Mouse (Mus musculus) neural tube, embryonic 15.5 days (tissue): Measurements from ENCODE around the gene C1ql1. TPM values are rescaled to one million over a fixed set of nuclear protein-coding genes. Genes with fewer than 3 reads are reported as not detected.

Experiments
- ATAC-seq: fragments of 200-750 bp; cut with Nextera tagmentation; 2 replicates; pipeline ENCODE4 v1.8.0; 2017; ENCODE audit warnings: mild to moderate bottlenecking, moderate TSS enrichment, moderate library complexity; ENCODE audit not compliant: low FRiP score
- H3K27ac ChIP-seq: fragments of 300-500 bp; sonication (generic); replicated peaks from 2 replicates; pipeline ENCODE4 v1.5.1; 2015; ENCODE audit warnings: mild to moderate bottlenecking, inconsistent platforms
- H3K27me3 ChIP-seq: fragments of 300-500 bp; sonication (generic); replicated peaks from 2 replicates; pipeline ENCODE4 v1.6.1; 2015; ENCODE audit warnings: inconsistent platforms
- H3K36me3 ChIP-seq: fragments of 300-500 bp; sonication (generic); 2 replicates; pipeline ENCODE4 v1.6.1; 2015; ENCODE audit warnings: inconsistent platforms
- H3K4me1 ChIP-seq: fragments of 300-500 bp; sonication (generic); 2 replicates; pipeline ENCODE4 v1.6.1; 2015; ENCODE audit warnings: inconsistent platforms
- H3K4me2 ChIP-seq: fragments of 300-500 bp; sonication (generic); 2 replicates; pipeline ENCODE4 v1.6.1; 2015; ENCODE audit warnings: inconsistent platforms, mild to moderate bottlenecking, moderate library complexity
- H3K4me3 ChIP-seq: fragments of 300-500 bp; sonication (generic); replicated peaks from 2 replicates; pipeline ENCODE4 v1.5.1; 2015; ENCODE audit warnings: mild to moderate bottlenecking, inconsistent platforms
- H3K9ac ChIP-seq: fragments of 300-500 bp; sonication (generic); replicated peaks from 2 replicates; pipeline ENCODE4 v1.6.1; 2015; ENCODE audit warnings: mild to moderate bottlenecking, inconsistent platforms
- H3K9me3 ChIP-seq: fragments of 300-500 bp; sonication (generic); replicated peaks from 2 replicates; pipeline ENCODE4 v1.6.1; 2016; ENCODE audit warnings: inconsistent platforms
- WGBS: fragments of 180-500 bp; shearing (Covaris S2); methylation state at CpG from one replicate; pipeline ENCODE4 v1.1.7; 2015; ENCODE audit warnings: mixed read lengths; 5-methylcytosine and 5-hydroxymethylcytosine counted together
- polyA plus RNA-seq: library from polyadenylated mRNA; unstranded; fragments of >200 nt; fragmentation: Nextera tagmentation; extraction: Ambion mirVana; gene quantifications from 2 replicates; pipeline ENCODE4 v1.2.1, GENCODE M21; 2015

The C1ql1 gene
- polyA plus RNA-seq, 1 experiment from 2014 or later = 4.4 TPM

DNA sequence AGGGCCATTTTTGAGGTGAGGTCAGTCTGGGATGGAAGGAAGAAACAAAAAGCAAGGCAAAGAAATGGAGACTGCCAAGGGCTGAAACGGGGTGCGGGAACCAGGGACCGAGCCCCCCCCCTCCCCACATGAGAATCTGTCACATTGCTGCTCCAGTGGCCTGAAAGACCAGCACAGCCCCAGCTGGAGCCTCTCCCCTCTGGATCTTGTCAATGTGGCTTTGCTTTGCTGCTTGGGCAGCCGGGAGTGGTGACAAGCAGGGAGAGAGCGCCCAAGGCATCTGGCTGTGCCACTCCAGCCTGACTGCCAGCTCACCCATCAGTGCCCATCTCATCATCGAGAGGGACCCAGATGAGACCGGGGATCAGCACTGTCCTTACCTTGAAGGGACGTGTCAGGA lies 11.2 kb upstream of the C1ql1 start:
- Histone ChIP-seq H3K4me3 (no peak overlapping the region), H3K27ac (0 out of 2 replicates have a peak overlapping the region, but pooled peaks have one; percentile 13), H3K9me3 (no peaks in the 10 kb centered on the region), H3K9ac (no peak overlapping the region), H3K36me3 (no peaks in the 10 kb centered on the region), H3K4me2 (no peak overlapping the region), H3K27me3 (peaks cover 24% of the 10 kb centered on the region), H3K4me1 (peaks cover 12% of the 10 kb centered on the region)
- 66% methylated on average over 8 of the region's 8 CpGs for WGBS
- no peak for ATAC-seq

DNA sequence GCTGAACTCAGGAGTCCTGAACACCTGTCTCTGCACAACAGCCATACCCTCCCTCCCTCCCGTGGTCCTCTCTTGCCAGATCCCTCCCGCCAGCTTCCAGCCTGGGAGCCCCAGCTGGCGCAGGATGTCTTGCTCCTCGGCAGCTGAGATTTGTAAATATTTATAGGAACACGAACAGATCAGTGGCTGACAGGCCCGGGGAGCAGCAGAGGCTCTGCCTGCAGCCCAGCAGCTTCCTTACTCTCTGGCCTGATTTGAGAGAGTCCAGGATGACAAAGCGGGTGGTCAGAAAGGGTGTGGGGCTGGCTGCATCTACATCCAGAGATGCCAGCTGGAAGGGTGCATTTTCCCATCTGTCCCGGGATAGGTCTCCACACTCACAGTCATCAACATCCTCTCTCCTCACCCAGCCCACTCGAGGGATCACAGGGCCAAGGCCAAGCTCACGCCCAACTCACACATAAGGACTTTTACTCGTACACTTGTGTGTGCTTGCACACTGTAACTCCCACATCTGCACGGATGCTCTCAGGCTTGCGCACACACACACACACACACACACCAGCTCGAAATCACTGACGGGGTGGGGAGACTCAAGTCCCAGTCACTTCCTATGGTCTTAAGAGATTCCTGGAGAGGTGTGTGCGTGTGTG lies 10.6 kb upstream of the C1ql1 start:
- no peaks in the 10 kb centered on the region for H3K9me3 ChIP-seq
- peaks cover 10% of the 10 kb centered on the region for H3K4me1 ChIP-seq
- no peaks in the 10 kb centered on the region for H3K36me3 ChIP-seq
- ATAC-seq = no peak
- 45% methylated on average over 16 of the region's 16 CpGs for WGBS
- no peak overlapping the region for H3K9ac ChIP-seq
- peaks cover 30% of the 10 kb centered on the region for H3K27me3 ChIP-seq
- no peak overlapping the region; the same call in 1 of the 2 replicates for H3K27ac ChIP-seq
- no peak overlapping the region for H3K4me2 ChIP-seq
- no peak overlapping the region for H3K4me3 ChIP-seq

- Histone ChIP-seq H3K9ac (no peak overlapping the region; the same call in 1 of the 2 replicates), H3K36me3 (no peaks in the 10 kb centered on the region), H3K4me2 (no peak overlapping the region), H3K27ac (no peak overlapping the region), H3K27me3 (peaks cover 72% of the 10 kb centered on the region), H3K4me3 (no peak overlapping the region), H3K9me3 (no peaks in the 10 kb centered on the region), H3K4me1 (peaks cover 22% of the 10 kb centered on the region)
- 20% methylated on average over 6 of the region's 6 CpGs for WGBS
- no peak for ATAC-seq
These were observed 6.4 kb upstream of the C1ql1 start for GRCm38 (mm10) chr11:102952922-102953321.

GRCm38 (mm10) chr11:102948043-102948961 lies 1.8 kb upstream of the C1ql1 start:
- Histone ChIP-seq H3K36me3 (no peaks in the 10 kb centered on the region), H3K27me3 (peaks cover 98% of the 10 kb centered on the region), H3K9ac (peak overlapping the region; percentile 27; the same call in 1 of the 2 replicates), H3K4me1 (peaks cover 47% of the 10 kb centered on the region), H3K9me3 (no peaks in the 10 kb centered on the region), H3K27ac (no peak overlapping the region), H3K4me2 (peak overlapping the region; percentile 69), H3K4me3 (peak overlapping the region; percentile 38)
- 2% methylated on average over 51 of the region's 51 CpGs for WGBS
- ATAC-seq = 0 out of 2 replicates have a peak, but pooled peaks have one; percentile 19

GRCm38 (mm10) chr11:102946992-102947343 lies 480 bp upstream of the C1ql1 start:
- H3K9ac ChIP-seq = no peak overlapping the region
- H3K4me1 ChIP-seq = peaks cover 51% of the 10 kb centered on the region
- peak overlapping the region; percentile 44 for H3K4me3 ChIP-seq
- H3K4me2 ChIP-seq = peak overlapping the region; percentile 67
- peaks cover 97% of the 10 kb centered on the region for H3K27me3 ChIP-seq
- H3K9me3 ChIP-seq = no peaks in the 10 kb centered on the region
- 10% methylated on average over 8 of the region's 8 CpGs for WGBS
- no peaks in the 10 kb centered on the region for H3K36me3 ChIP-seq
- no peak overlapping the region for H3K27ac ChIP-seq
- 0 out of 2 replicates have a peak, but pooled peaks have one; percentile 8 for ATAC-seq

DNA sequence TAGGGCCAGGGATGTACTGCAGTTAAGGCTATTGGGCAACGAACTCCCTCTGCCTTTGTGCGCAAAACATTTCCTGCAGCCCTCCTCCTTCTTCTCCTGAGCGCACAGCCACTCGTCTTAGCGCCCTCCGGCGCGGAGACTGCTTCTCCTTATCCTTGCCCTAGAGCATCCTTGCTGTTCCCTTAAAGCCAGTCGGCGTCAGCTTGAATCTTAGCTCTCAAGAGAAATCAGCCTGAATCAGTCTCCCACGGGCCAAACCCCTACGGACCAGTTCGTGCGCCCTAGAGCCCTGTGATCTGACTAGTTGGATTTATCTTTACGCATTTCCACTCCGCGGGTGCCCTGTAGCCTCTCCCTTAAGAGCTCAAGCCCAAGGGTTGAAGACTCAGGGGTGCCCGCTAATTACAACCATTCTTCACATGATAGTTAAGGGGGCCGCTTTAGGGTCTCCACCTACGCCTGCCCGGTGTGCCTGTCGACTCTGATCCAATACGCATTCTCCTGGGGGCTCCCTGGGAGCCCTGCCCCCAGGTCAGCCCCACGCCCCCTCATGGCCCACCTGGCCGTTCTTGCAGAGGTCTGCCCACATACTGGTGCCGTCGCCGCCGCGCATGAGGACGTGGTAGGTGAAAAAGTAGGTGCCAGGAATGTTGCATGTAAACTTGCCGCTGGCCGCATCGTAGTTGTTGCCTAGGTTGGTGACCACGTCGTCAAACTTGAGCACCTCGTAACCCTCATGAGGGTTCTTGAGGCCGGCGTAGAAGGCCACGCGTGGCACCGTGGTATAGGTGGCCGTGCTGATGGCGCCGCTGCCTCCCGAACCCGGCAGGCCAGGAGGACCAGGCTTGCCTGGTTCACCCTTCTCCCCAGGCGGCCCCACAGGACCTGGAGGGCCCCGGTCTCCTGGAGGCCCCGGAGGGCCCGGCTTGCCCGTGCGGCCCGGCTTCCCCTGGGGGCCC lies 903 bp downstream of the C1ql1 start:
- H3K27ac ChIP-seq = no peak overlapping the region
- H3K4me2 ChIP-seq = peak overlapping the region; percentile 67
- H3K4me3 ChIP-seq = peak overlapping the region; percentile 44
- no peaks in the 10 kb centered on the region for H3K36me3 ChIP-seq
- H3K9ac ChIP-seq = no peak overlapping the region
- 2% methylated on average over 54 of the region's 54 CpGs for WGBS
- ATAC-seq = no peak
- peaks cover 83% of the 10 kb centered on the region for H3K27me3 ChIP-seq
- H3K9me3 ChIP-seq = no peaks in the 10 kb centered on the region
- H3K4me1 ChIP-seq = peaks cover 58% of the 10 kb centered on the region

GRCm38 (mm10) chr11:102941236-102941635 lies 5.3 kb downstream of the C1ql1 start:
- H3K9ac ChIP-seq = no peak overlapping the region
- ATAC-seq = no peak
- H3K36me3 ChIP-seq = no peaks in the 10 kb centered on the region
- no peak overlapping the region for H3K27ac ChIP-seq
- no peak overlapping the region for H3K4me3 ChIP-seq
- 61% methylated on average over 6 of the region's 6 CpGs for WGBS
- H3K27me3 ChIP-seq = peaks cover 51% of the 10 kb centered on the region
- H3K4me1 ChIP-seq = peaks cover 51% of the 10 kb centered on the region
- H3K4me2 ChIP-seq = no peak overlapping the region
- no peaks in the 10 kb centered on the region for H3K9me3 ChIP-seq

DNA sequence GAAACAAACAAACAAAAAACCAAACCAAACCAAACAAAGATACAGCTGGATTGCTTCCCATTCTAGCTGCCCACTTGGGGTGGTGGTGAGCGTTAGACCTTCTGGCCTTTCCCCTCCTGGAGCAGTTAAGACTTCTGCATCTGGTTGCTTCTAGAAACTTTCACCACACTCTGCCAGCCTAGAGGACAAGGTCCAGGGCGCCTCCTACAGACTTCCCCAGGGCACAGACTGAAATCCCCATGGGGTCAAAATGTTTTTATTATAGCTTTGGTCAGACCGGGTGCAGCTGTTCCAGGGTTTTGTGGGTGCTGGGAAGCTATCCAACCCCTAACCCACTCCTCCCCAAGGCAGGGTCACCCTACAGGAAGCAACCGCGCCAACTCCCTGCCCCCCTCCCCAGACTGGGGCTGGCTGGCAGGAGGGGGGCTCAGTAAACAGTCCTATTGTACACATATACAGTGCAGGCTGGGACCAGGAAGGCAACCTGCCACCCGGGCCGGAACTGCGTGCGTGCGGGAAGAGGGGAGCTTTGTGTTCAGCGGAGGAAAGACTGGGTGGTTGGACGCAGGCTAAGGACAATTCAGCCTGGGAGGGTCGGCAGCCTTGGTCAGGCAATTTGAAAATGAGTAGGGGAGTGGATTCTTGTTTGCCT lies 7.3 kb downstream of the C1ql1 start:
- Histone ChIP-seq H3K36me3 (no peaks in the 10 kb centered on the region), H3K27ac (no peak overlapping the region), H3K4me2 (peak overlapping the region; percentile 22; the same call in 1 of the 2 replicates), H3K9ac (no peak overlapping the region), H3K27me3 (peaks cover 43% of the 10 kb centered on the region), H3K4me3 (no peak overlapping the region), H3K4me1 (peaks cover 32% of the 10 kb centered on the region), H3K9me3 (no peaks in the 10 kb centered on the region)
- 34% methylated on average over 13 of the region's 13 CpGs for WGBS
- no peak for ATAC-seq

DNA sequence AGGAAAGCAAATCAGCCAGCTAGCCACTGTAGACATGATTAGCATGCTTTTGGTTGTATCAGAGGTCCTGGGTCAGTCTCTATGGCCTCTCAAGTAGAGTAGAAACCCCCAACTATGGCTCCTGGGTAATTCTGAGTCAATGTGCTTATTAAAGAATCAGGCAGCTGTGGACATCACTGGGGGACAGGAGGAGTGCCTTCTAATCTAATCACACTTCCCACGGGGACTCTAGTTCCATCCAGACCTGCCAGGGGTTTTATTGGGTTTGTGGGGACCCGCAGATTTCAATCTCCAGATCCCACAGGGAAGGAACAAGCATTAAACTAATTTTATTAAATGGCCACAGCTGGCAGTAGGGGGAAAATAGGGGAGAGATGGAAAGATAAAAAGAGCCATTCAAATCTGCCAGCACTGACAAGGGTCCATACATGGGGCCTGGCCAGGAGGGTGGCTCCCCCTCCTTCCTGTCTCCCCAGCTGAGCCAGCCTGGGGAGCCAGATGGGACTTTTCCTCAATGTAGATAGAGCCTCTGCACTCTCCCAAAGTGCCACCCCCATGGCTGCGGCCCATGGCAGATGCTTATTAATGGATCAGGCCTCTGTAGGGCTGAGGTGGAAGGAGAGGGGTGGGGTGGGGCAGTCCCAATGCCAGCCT lies 8.8 kb downstream of the C1ql1 start:
- Histone ChIP-seq H3K4me1 (peaks cover 31% of the 10 kb centered on the region), H3K27ac (peak overlapping the region; percentile 39; the same call in 1 of the 2 replicates), H3K9me3 (no peaks in the 10 kb centered on the region), H3K9ac (no peak overlapping the region), H3K36me3 (no peaks in the 10 kb centered on the region), H3K27me3 (peaks cover 34% of the 10 kb centered on the region), H3K4me2 (no peak overlapping the region), H3K4me3 (no peak overlapping the region)
- 0 out of 2 replicates have a peak, but pooled peaks have one; percentile 57 for ATAC-seq
- WGBS = 19% methylated on average over 3 of the region's 3 CpGs

DNA sequence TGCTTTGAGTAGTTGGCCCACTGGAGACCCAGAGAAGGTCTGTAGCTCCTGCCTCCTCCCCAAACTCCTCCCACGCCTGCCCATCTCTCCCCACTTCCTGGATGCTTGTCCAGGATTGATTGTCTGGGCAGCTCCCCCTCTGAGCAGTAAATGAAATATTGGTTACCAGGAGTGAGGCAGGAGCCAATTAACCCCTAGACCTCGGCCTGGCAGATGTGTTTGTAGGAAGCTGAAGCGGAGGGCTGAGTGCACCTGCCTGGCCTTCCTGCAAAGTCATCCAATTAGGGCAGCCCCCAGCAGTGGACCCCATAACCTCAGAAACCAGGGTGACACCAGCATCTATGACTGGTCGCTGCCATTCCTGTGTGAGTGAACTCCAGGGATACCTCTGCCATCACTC lies 10.2 kb downstream of the C1ql1 start:
- Histone ChIP-seq H3K9me3 (no peaks in the 10 kb centered on the region), H3K27me3 (peaks cover 34% of the 10 kb centered on the region), H3K36me3 (no peaks in the 10 kb centered on the region), H3K4me1 (peaks cover 22% of the 10 kb centered on the region), H3K27ac (no peak overlapping the region), H3K4me2 (no peak overlapping the region), H3K9ac (no peak overlapping the region), H3K4me3 (no peak overlapping the region)
- WGBS = 39% methylated on average over 4 of the region's 4 CpGs
- ATAC-seq = no peak
